Mouse (Mus musculus) erythroblast, embryonic 14.5 days (primary cell): ENCODE data around the gene Stk10.

Experiments used
- GATA1 ChIP-seq: IDR thresholded peaks from 2 replicates; pipeline ENCODE4 v1.6.1; 2012; ENCODE audit warnings: low read length, inconsistent platforms, mixed read lengths
- TAL1 ChIP-seq: IDR thresholded peaks from 3 replicates; pipeline ENCODE4 v1.6.1; 2012; ENCODE audit warnings: low read length, inconsistent platforms, mixed read lengths

GRCm38 (mm10) chr11:32550102-32550501, 17.0 kb downstream of the Stk10 start:
- TF ChIP-seq TAL1 (no peak), GATA1 (no peak)
